Mouse (Mus musculus): ENCODE measurements around the gene Spdye4b.

GRCm38 (mm10) chr5:143175970-143176369, 4.8 kb upstream of the Spdye4b start:
- TF ChIP-seq CTCF (conservative IDR thresholded peaks at IDR 0.05; ENCODE audit: low read length), result no peak
- TF ChIP-seq NANOG (IDR thresholded peaks at IDR 0.05; ENCODE audit: borderline replicate concordance, low read length), result no peak
- TF ChIP-seq POU5F1 (IDR thresholded peaks at IDR 0.05; ENCODE audit: borderline replicate concordance, low read length), result no peak

Data from E14TG2a.4 (cell line).